Mouse (Mus musculus): ENCODE measurements around the gene Slc25a3. TPM values are rescaled to one million over a fixed set of nuclear protein-coding genes. Genes with fewer than 3 reads are reported as not detected.

Gene Slc25a3
- polyA plus RNA-seq (2012; rRNA removed) = 717 and 832 TPM in 2 replicates

DNA sequence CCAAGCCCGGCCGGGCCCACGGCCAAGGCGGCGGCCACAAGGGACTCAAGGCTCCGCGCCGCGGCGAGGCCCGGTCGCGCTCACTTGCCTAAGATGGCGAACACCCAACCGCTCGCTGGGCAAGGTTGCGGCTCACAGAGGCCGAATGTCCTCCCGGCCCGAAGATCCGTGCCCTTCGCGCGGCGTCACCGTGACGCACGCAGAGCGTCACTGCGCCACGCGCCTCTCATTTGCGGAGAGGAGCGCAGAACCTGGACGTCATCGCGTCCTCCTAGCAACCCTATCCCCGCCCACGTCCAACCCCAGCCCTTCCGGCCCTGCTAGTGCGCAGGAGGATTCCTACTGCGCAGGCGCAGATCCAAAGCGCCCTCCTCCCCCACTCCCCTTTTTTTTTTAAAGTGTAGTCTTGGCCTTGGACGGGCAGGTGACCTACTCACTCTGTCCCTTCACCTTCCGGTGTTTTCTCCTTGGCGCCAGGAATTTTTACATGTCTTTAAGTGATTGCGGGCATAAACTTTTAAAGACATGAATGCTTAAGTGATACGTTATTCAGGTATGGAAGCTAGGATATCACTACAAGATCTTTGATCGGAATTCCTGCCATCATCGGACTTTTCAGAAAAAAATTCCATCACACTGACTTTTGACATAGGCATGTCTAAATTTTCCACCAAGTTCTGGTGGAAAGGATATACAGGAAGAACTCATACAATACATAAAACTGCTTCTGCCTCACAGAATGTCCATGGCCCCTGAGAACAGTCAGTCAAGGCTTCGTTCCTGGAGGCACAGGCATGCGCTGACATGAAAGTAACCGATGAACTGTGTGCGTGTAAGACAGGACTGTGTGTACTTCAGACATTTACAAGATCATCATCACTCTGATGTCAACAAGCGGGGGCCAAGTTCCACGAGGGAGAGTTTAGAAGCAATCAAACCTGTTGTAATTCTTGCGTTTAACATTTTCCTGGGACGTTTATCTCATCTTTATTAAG is at the start of gene Slc25a3:
Gene Slc25a3 (minus strand): TSS at position 232 of the 995 bp plus-strand sequence.
- TF ChIP-seq CTCF (conservative IDR thresholded peaks at IDR 0.05; ENCODE audit: insufficient read depth, insufficient read length, low read depth, low read length) = no peak
- TF ChIP-seq POLR2A (IDR thresholded peaks at IDR 0.05; ENCODE audit: low read depth, low read length) = peak; percentile 99
- peaks cover 9% of the 10 kb centered on the region for H3K36me3 ChIP-seq (ENCODE audit: control insufficient read depth, insufficient read depth, low read length)
- WGBS = 6% methylated on average over 59 of the region's 59 CpGs

GRCm38 (mm10) chr10:91172329-91173100 is 48.7 kb upstream of the Slc25a3 start:
- Histone ChIP-seq H3K4me1 (ENCODE audit: control insufficient read depth, insufficient read depth, low read length) (peaks cover 4% of the 10 kb centered on the region; the same call in 1 of the 2 replicates), H3K36me3 (ENCODE audit: control insufficient read depth, insufficient read depth, low read length) (no peaks in the 10 kb centered on the region), H3K27me3 (replicated peaks; ENCODE audit: control insufficient read depth, insufficient read depth, low read length) (no peaks in the 10 kb centered on the region), H3K4me3 (ENCODE audit: insufficient read depth, low read depth, low read length) (no peak overlapping the region; the same call in 1 of the 2 replicates), H3K27ac (ENCODE audit: insufficient read depth, low read depth, low read length) (no peak overlapping the region)
- no peak for DNase-seq
- TF ChIP-seq CTCF (conservative IDR thresholded peaks at IDR 0.05; ENCODE audit: insufficient read depth, insufficient read length, low read depth, low read length) (no peak), POLR2A (IDR thresholded peaks at IDR 0.05; ENCODE audit: low read depth, low read length) (no peak)
- WGBS = 69% methylated on average over 14 of the region's 14 CpGs

More for the DNA sequence above, at the start of gene Slc25a3:
- Histone ChIP-seq H3K4me1 (ENCODE audit: control insufficient read depth, insufficient read depth, low read length) (peaks cover 17% of the 10 kb centered on the region; the same call in 1 of the 2 replicates), H3K27ac (ENCODE audit: insufficient read depth, low read depth, low read length) (peak within 1 kb of the TSS; percentile 98), H3K4me3 (ENCODE audit: insufficient read depth, low read depth, low read length) (peak within 1 kb of the TSS; percentile 99), H3K27me3 (replicated peaks; ENCODE audit: control insufficient read depth, insufficient read depth, low read length) (no peaks in the 10 kb centered on the region)
- peak; percentile 98 for DNase-seq

DNA sequence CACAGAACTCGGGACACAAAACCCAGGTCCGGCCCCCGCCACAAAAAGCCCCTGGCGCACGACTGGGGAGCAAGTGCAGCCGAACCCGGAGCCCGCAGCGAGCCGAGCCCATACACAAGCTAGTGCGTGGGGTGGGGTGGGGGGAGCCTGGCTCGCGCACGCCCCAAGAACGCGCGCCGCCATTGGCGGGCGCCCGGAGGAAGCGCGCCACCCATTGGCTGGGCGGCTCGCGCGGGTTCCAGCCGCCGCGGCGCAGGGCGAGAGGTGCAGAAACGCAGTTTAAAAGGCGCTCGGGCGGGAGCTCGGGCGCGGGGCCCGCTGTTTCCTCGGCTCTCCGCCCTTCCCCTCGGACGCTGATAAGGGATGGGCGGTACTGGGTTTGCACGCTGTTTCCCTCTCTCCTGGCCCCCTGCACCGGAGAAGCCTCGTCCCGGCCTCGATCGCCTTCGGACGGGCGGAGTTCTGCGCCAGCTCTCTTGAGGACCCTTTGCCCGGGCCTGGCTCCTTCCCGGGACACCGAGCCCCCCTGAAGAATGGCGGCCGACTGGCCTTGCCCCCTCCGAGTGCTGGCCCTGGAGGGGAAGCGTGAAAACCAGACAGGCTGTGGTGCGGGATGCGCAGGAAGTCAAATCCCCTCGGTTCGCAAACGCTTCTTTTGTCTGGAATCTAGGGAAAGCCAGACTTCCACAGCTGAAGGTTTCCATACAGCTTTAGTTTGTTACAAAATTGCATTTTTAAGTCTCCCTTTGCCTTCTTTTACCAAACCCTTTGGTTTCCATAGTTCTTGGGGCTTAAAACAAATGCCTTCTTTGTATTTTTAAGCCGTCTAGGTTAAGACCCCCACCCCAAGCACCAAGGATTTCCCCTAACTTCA is 47.8 kb upstream of the Slc25a3 start:
- peaks cover 7% of the 10 kb centered on the region; the same call in 1 of the 2 replicates for H3K4me1 ChIP-seq (ENCODE audit: control insufficient read depth, insufficient read depth, low read length)
- TF ChIP-seq CTCF (conservative IDR thresholded peaks at IDR 0.05; ENCODE audit: insufficient read depth, insufficient read length, low read depth, low read length) = no peak
- no peak for TF ChIP-seq POLR2A (IDR thresholded peaks at IDR 0.05; ENCODE audit: low read depth, low read length)
- no peaks in the 10 kb centered on the region for H3K27me3 ChIP-seq (replicated peaks; ENCODE audit: control insufficient read depth, insufficient read depth, low read length)
- H3K36me3 ChIP-seq (ENCODE audit: control insufficient read depth, insufficient read depth, low read length) = no peaks in the 10 kb centered on the region
- peak overlapping the region; percentile 88 for H3K27ac ChIP-seq (ENCODE audit: insufficient read depth, low read depth, low read length)
- DNase-seq = peak; percentile 96
- under 1% methylated on average over 68 of the region's 68 CpGs for WGBS
- peak overlapping the region; percentile 85 for H3K4me3 ChIP-seq (ENCODE audit: insufficient read depth, low read depth, low read length)

DNA sequence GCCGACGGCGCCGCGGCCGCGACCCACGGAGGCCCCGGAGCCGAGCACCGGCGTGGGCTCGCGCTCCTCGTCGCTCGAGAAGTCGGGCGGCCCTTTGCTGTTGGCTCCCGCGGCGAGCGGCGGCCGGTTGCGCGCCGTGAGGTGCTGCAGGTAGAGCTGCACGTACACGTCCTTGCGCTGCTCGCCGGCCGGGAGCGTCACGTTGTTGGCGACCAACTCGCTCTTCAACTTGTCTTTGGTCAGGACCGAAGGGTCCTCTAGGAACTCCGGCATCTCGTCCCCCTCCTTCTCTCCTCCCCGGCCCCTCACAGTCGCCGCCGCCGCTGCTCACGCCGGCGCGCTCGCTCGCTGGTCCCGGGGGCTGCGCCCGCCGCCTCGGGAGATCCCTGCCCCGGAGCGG is 47.2 kb upstream of the Slc25a3 start:
- Histone ChIP-seq H3K27me3 (replicated peaks; ENCODE audit: control insufficient read depth, insufficient read depth, low read length) (no peaks in the 10 kb centered on the region), H3K4me1 (ENCODE audit: control insufficient read depth, insufficient read depth, low read length) (peaks cover 7% of the 10 kb centered on the region; the same call in 1 of the 2 replicates), H3K36me3 (ENCODE audit: control insufficient read depth, insufficient read depth, low read length) (no peaks in the 10 kb centered on the region), H3K4me3 (ENCODE audit: insufficient read depth, low read depth, low read length) (peak overlapping the region; percentile 78), H3K27ac (ENCODE audit: insufficient read depth, low read depth, low read length) (peak overlapping the region; percentile 72)
- TF ChIP-seq POLR2A (IDR thresholded peaks at IDR 0.05; ENCODE audit: low read depth, low read length) = no peak
- TF ChIP-seq CTCF (conservative IDR thresholded peaks at IDR 0.05; ENCODE audit: insufficient read depth, insufficient read length, low read depth, low read length) = no peak
- 2% methylated on average over 58 of the region's 59 CpGs for WGBS
- no peak for DNase-seq

DNA sequence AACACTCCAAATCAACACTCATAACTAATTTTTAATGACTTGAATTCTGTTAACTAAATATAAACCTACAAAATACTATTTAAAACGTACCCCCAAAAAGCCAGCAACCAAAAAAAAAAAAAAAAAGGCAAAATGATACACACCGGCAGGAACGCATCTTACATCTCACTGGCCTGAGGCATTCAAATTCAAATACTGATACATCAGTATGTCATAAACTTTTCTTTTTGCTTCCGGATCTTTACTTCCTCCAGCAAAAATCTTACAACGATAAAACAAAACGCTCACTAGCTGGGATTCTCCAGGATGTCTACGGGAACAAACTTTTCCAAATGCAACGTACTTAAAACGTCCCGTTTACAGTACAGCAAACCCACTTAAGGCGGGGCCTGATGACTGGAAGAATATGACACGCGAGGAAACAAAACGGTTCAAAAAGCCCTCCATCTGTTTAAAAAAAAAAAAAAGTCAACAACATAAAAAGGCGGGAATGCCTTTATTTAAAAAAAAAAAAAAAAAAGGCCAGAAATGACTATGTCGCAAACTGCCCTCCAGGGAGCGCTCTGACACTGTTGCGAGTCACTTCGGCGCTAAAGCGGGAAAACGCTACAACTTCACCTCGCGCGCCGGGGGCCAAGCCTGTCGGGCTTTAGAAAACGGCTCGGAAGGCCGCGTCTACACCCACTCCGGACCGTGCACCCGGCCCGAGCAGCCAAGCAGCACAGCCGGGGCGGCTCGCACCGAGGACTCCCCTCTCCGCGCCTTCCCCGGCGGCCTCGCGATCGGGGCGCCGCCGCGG is 46.5 kb upstream of the Slc25a3 start:
- Histone ChIP-seq H3K4me3 (ENCODE audit: insufficient read depth, low read depth, low read length) (peak overlapping the region; percentile 78), H3K27ac (ENCODE audit: insufficient read depth, low read depth, low read length) (peak overlapping the region; percentile 72), H3K36me3 (ENCODE audit: control insufficient read depth, insufficient read depth, low read length) (no peaks in the 10 kb centered on the region; the same call in 1 of the 2 replicates), H3K4me1 (ENCODE audit: control insufficient read depth, insufficient read depth, low read length) (peaks cover 7% of the 10 kb centered on the region; the same call in 1 of the 2 replicates), H3K27me3 (replicated peaks; ENCODE audit: control insufficient read depth, insufficient read depth, low read length) (no peaks in the 10 kb centered on the region)
- TF ChIP-seq CTCF (conservative IDR thresholded peaks at IDR 0.05; ENCODE audit: insufficient read depth, insufficient read length, low read depth, low read length) (peak; percentile 80), POLR2A (IDR thresholded peaks at IDR 0.05; ENCODE audit: low read depth, low read length) (peak; percentile 26)
- peak; percentile 90 for DNase-seq
- 1% methylated on average over 50 of the region's 50 CpGs for whole genome bisulfite sequencing
